Mouse (Mus musculus) retina, postnatal 7 days (tissue): ENCODE measurements at regions not wholly inside any gene's neighbourhood (a gene's known extent, or its start where the extent isn't known, plus 50 kb on each side); places are given as distances from the start of the nearest gene placed in this dataset.

Source experiments
- DNase-seq: peaks from one replicate; pipeline ENCODE4 v3.0.0-alpha.2; 2012; ENCODE audit warnings: low read depth, low spot score

- DNase-seq: no peak
Measured at GRCm38 (mm10) chr1:103762044-103762663, 1006.2 kb upstream of the Cdh20 start.

- no peak for DNase-seq
Measured at GRCm38 (mm10) chr1:103762745-103763144, 1005.6 kb upstream of the Cdh20 start.

- no peak for DNase-seq
Measured at GRCm38 (mm10) chr1:103767315-103767714, 1001.0 kb upstream of the Cdh20 start.

GRCm38 (mm10) chr1:103784692-103785091 is 983.6 kb upstream of the Cdh20 start:
- peak; percentile 5 for DNase-seq

GRCm38 (mm10) chr1:103796337-103796736 is 972.0 kb upstream of the Cdh20 start:
- no peak for DNase-seq

- DNase-seq: peak; percentile 24
Measured at GRCm38 (mm10) chr1:103799343-103799742, 969.0 kb upstream of the Cdh20 start.

GRCm38 (mm10) chr1:103817946-103818345 is 950.4 kb upstream of the Cdh20 start:
- no peak for DNase-seq
